Mouse (Mus musculus): ENCODE measurements around the gene Vti1a.

GRCm38 (mm10) chr19:55635488-55635887, 319.4 kb downstream of the Vti1a start:
- no peak for TF ChIP-seq POLR2A (IDR thresholded peaks at IDR 0.05; ENCODE audit: borderline replicate concordance, insufficient read depth, low read length)
- TF ChIP-seq CTCF (IDR thresholded peaks at IDR 0.05; ENCODE audit: borderline replicate concordance, insufficient read depth, low read depth, low read length) = no peak
